Mouse (Mus musculus): ENCODE measurements around the gene Loxl3. TPM values are rescaled to one million over a fixed set of nuclear protein-coding genes. Genes with fewer than 3 reads are reported as not detected.

Gene Loxl3
- 0.47 and 0.74 TPM in 2 replicates for total RNA-seq (2017)

DNA sequence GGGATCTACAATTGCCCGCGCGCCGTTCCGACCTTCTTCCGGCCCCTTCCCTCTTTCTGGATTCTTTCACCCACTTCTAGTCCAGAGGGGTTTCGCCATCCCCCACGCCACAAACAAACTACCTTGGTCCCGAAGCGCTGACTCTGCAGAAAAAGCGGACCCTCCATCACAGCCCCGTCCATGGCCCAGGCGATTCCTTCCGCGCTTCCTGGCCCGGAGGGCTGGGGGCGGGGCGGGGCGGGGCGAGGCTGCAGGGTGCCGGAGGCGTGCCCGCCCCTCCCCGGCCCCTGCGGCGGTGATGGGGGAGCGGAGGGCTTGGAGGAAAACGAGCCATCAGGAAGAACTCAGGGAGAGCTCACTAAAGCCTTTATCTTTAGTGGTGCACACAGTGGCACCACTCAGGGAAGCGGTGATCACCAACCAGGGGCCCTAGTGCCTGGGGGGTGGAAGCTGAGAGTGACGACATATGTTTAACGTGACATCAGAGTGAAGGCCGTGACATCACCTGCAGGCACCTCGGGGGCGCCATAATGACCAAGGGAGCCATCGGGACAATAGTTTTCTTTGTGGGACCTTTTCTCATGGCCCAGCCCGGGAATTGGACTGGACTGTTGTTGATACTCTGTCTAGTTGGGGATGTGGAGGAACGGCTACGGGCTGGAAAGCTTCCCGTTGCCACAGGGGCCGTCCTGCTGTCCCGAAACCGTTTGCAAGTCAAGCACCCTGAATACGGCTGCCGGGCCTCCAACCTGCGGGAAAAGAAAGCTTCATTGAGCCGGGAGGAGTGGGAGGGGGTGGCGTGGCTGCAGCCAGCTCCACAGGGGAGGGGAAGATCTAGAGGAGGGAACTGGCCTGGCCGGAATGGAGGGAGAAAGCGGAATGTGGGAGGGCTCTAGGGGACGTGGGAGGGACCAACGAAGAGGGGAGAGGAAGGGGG is at the start of gene Loxl3, which contains the start of gene Dok1:
TSS of gene Loxl3 (plus strand) at position 925 of the 937 bp plus-strand sequence.
TSS of gene Dok1 (minus strand) at position 223 of the 937 bp plus-strand sequence.
- ATAC-seq (ENCODE audit: extremely low read depth, insufficient number of reproducible peaks, low FRiP score, poor library complexity, severe bottlenecking): peak; percentile 41

DNA sequence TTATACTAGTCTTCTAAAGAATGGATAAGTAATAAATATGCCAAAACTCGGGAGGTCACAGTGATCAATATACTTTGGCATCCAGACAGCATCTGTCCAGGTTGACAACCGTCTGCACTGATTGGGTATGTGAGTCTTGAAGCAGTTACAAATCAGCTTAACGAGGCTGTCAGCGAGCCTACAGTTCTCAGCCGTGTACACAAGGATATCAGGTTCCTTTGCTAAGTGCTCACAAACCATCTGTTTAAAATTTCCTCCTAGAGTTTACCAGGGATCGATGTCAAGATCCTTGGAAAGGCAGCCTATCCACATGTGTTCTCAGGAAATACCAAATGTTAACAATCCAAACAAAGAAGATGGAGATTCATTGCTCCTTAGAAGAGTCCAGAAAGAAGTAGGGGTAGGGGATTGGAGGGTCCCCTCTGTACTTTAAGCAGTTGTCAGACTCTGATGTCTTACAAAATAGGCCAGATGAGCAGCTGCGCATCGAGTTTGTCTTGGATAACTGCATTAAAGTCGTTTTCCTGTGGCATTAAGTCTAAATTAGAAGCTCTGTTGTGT is 46.5 kb upstream of the Loxl3 start:
- no peak for ATAC-seq (ENCODE audit: extremely low read depth, insufficient number of reproducible peaks, low FRiP score, poor library complexity, severe bottlenecking)

DNA sequence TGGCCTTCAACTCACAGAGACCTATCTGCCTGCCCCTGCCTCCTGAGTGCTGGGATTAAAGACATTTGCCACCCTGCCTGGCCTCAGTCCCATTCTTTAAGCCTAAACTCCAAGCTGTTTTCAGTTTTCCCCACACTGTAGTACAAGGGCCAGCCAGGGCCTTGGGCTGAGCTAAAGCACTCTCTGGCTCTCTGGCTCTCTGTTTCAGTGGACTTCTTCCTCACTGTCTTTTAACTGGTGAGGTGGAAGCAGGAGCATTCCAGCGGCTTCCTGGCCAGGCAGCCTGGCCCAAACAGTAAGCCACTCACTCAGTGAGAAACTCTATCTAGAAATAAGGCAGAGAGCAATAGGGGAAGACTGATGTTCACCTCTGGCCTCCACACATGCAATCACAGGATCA is 40.3 kb upstream of the Loxl3 start:
- ATAC-seq (ENCODE audit: extremely low read depth, insufficient number of reproducible peaks, low FRiP score, poor library complexity, severe bottlenecking): no peak

DNA sequence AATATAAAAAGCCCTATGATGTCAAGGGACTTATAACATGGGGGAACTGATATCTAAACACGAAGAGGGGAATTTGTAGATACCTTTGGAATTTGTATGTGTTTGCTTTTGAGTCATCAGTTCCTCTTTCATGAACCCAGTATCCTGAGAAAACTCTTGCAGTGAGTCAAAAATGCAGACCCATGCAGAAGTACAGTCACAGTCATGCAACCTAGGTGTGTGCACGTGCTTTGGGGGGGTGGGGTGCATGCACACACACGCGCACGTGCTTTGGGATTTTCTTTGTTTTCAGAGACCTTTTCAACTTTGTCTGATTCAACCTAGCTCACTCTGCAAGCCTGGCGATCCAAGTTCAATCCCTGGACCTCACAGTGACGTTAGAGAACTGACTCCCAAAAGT is 39.6 kb upstream of the Loxl3 start:
- no peak for ATAC-seq (ENCODE audit: extremely low read depth, insufficient number of reproducible peaks, low FRiP score, poor library complexity, severe bottlenecking)

DNA sequence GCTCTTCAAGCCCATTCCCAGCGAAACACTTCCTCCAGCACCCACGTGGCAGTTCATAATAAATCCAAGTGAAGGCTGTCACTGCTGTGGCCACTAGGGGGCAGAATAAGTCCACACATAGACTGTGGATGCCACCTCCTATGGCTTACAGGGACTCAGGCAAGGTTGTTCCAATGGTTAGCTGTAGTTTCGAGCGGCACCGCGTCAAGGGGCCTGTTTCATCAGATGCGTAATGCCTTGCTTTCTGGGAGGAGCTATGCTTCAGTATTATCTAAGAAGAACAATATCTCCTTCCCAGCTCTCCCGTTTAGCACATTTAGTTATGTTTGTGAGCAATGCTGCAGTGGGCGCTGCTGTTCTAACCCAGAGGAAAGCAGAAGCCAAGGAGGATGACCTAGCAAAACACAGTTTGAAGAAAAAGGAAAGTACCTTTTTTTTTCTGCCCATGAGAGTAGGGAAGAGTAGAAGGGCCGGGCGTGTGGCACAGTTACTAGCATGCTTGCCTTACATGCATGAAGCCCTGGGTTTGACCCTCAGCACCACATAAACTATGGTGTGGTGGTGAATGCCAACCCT is 37.1 kb upstream of the Loxl3 start:
- peak; percentile 96 for ATAC-seq (ENCODE audit: extremely low read depth, insufficient number of reproducible peaks, low FRiP score, poor library complexity, severe bottlenecking)

DNA sequence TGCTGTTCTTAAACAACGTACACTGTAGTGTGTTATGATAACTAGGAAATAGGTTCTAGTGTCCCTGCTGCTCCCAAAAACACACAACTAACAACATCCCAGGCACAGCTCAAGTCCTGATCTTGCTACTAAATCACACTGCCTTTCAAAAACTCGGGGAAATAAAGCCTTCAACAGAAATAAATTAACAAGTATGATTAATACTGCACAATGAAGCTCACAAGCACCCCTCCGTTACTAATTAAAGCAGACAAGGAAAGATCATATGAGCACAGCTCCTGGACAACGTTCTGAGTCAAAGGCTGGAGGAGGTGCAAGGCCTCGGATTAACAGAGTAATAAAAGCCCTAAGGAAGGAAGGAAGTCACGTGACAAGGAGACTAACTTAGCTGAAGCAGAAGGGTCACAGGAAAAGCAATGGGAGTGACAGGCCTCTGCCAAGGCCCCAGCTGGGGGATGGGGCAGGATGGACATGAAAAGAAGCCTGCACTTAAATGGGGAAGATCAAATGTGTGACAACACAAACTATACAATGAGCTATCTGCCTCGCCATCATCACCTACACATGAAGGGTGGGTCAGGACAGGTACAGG is 36.4 kb upstream of the Loxl3 start:
- no peak for ATAC-seq (ENCODE audit: extremely low read depth, insufficient number of reproducible peaks, low FRiP score, poor library complexity, severe bottlenecking)

DNA sequence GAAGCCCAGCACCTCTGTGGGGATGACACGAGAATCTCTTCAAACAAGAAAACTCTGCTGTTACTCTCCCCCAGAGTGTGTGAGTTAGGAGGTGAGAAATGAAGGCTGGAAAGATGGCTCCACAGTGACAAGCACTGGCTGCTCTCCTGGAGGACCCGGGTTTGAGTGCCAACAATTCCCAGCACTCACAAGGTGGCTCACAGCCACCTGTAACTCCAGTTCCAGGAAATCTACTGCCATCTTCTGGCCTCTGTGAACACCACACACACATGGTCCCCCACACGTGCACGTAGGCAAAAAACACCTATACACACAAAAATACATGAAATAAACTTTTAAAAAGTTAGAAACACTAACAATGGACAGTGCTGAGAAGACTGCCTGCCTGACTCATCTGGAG is 35.6 kb upstream of the Loxl3 start:
- ATAC-seq (ENCODE audit: extremely low read depth, insufficient number of reproducible peaks, low FRiP score, poor library complexity, severe bottlenecking): no peak

DNA sequence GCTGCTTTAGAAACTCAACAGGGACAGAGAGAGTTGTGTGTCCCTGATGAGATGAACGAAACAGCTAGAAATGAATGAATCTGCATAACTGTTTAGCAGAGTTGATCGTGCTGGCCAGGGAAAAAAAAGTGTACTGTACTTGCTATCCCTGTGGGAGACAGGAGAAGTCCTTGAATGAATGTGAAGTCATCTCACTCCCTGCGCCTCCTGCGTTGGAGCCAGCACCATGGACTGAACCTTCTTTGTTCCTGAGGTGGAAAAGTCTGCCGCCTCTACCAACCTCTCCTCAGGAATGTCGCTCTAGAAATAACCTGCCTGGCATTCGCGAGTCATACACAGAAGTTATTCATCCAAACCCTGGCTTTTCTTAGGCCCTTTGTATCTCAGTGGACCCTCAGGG is 34.0 kb upstream of the Loxl3 start:
- ATAC-seq (ENCODE audit: extremely low read depth, insufficient number of reproducible peaks, low FRiP score, poor library complexity, severe bottlenecking): no peak

DNA sequence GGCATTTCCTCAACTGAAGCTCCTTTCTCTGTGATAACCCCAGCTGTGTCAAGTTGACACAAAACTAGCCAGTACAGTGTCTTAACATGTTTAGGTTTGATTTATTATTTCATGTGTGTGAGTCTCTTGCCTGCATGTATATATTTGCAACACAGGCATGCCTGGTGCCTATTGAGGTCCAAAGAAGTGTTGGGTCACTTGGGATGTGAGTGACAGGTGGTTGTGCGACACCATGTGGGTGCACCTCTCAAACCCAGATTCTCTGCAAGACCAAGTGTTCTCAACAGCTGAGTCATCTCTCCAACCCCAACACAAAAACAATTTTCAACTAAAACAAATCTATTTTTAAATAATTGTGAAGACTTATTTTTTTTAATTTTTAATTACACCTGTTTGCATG is 30.9 kb upstream of the Loxl3 start:
- no peak for ATAC-seq (ENCODE audit: extremely low read depth, insufficient number of reproducible peaks, low FRiP score, poor library complexity, severe bottlenecking)

DNA sequence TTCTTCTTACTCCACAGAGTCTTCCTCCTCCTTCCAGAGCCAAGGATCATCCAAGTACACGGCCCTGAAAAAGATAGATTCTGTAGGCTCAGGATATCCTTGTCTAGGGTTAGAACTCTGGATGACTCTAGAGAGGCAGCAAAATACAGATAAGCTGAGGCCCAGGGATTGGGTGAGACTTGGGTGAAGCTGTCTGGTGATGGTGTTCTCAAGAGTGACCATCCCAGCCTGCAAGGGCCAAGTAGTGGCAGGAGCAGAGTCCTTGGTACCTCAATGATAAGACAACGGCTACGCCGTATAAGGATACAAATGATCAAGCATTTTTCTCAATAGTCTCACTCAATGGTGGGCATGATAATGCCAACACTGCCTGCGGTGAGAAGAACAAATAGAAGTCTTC is 30.1 kb upstream of the Loxl3 start:
- no peak for ATAC-seq (ENCODE audit: extremely low read depth, insufficient number of reproducible peaks, low FRiP score, poor library complexity, severe bottlenecking)

DNA sequence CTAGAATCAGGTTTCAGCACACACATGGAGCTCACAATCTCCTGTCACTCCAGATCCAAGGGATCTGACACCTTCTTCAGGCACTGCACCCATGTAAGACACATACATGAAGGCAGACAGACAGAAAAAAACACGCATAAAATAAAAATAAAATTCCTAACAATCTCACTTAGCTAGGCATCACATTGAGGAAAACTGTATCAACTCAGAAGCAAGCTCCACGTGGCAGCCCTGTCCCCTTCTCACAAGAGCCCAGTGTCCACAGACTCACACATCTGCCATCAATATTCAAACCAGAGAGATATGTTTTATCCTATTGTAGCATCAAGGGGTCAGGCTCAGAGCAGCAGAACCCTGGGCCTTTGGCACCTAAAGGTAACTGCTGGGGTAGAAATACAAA is 29.7 kb upstream of the Loxl3 start:
- no peak for ATAC-seq (ENCODE audit: extremely low read depth, insufficient number of reproducible peaks, low FRiP score, poor library complexity, severe bottlenecking)

DNA sequence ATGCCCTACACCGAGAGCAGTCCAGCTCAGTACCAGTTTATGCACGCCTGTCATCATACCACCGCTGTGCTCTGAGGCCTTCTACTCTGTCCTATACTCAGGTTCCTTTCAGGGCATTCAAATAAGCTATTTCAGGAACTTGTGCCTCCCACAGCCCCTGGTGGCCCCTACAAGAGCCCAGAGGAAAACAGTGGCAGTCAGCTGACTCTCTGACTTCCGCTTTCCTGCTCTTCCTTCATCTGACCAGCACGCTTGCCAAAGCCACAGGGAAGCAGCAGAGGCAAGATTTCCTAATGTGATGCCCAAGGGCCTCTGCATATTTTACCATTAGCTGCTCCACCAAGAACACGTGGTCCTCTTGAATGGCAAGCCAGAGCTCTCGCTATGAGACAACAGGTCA is 29.1 kb upstream of the Loxl3 start:
- ATAC-seq (ENCODE audit: extremely low read depth, insufficient number of reproducible peaks, low FRiP score, poor library complexity, severe bottlenecking): peak; percentile 80

DNA sequence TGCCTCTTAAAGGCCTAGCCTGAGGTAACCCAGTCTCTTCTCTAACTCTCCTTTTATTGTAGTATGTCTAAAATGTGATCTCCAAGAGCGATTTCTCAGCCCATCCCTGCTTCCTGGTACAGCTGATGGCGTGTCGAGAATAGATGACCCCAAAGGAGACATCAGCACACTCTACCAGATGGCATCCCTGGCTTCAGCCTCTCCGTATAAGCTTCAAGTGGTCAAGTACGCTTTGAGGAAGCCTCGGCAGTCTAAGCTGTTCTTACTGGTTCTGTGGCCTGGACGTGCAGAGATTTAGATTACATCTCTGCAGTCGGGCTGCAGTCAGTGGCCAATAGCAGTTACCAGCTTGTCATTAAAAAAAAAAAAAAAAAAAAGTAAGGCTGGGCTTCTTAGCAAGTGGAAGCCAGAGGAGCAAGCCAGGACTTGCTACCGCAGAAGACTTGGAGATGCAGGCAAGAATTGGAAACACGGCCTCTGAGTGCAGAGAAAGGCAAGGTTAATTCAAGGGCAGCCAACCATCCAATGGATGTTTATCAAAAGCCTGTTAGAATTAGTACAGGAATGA is 28.4 kb upstream of the Loxl3 start:
- no peak for ATAC-seq (ENCODE audit: extremely low read depth, insufficient number of reproducible peaks, low FRiP score, poor library complexity, severe bottlenecking)

DNA sequence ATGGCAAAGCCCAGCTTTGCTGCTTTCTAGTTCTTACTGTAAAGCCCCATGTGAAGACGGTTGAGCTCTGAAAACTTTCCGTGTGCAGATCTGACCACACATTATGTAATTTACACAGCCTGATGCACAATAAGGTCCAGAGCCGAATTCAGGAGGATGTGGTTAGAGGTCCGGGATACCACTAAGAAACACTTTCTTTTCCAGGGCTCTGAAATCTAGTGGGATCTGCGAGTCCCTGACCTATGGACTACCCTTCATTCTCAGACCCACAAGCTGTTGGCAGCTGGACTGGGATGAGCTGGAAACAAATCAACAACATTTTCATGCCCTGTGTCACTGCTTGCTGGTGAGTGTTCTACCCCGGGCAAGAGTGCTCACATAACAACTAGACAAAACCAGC is 27.9 kb upstream of the Loxl3 start:
- no peak for ATAC-seq (ENCODE audit: extremely low read depth, insufficient number of reproducible peaks, low FRiP score, poor library complexity, severe bottlenecking)

DNA sequence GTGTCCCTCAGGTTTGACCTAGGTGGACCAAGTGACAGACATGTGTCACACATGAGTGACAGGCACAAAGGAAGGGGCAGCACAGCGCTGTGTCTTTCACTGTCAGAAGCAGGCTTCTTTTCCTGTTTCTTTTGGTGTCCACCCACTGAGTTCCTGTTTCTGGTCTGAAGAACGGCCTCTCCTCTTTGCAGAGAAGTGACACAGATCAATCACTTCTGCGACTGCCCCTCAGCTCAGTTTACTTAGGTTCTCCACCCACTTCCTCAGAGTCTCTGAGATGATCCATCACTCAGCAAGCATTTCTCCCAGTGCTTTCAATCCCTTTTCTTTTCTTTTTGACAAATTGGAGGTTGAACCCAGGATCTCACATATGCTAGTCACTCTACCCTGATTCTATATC is 25.3 kb upstream of the Loxl3 start:
- ATAC-seq (ENCODE audit: extremely low read depth, insufficient number of reproducible peaks, low FRiP score, poor library complexity, severe bottlenecking): peak; percentile 38; the same call in 1 of the 2 replicates

DNA sequence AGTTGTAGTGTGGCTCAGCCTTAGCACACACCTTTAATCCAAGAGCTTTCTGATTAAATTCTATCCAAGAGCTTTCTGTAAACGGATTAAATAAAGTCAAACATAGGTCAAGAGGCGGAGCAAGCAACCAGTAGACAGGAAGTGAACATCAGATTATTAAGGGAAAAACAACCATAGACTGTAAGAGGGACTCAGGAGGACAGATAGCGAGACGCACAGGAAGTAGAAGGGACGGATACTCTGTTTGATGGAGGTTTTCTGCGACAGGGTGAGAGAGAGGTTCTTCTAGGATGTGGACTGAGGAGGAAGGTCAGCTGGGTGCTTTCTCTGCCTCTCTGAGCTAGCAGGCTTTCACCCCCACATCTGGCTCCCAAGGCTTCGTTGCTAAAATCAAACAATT is 24.0 kb upstream of the Loxl3 start:
- no peak for ATAC-seq (ENCODE audit: extremely low read depth, insufficient number of reproducible peaks, low FRiP score, poor library complexity, severe bottlenecking)

DNA sequence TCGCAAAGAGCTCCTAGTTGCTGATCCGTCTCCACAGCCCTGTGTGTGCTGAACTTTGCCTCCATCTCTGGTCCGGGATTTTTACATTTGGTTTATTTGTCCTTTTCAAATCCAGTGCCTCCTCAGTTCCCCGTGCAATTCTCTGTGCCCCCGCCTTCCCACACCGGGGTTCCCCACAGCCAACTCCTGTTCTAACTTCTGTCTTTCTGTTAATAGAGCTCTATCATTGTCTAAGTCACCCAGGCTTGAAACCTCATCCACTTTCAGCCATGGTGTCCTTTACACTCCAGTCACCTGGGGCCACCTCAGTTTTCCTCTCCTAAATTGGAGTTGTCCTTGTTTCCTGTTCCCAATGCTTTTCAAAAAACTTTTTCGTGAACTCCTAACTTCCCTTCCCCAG is 22.7 kb upstream of the Loxl3 start:
- ATAC-seq (ENCODE audit: extremely low read depth, insufficient number of reproducible peaks, low FRiP score, poor library complexity, severe bottlenecking): no peak

DNA sequence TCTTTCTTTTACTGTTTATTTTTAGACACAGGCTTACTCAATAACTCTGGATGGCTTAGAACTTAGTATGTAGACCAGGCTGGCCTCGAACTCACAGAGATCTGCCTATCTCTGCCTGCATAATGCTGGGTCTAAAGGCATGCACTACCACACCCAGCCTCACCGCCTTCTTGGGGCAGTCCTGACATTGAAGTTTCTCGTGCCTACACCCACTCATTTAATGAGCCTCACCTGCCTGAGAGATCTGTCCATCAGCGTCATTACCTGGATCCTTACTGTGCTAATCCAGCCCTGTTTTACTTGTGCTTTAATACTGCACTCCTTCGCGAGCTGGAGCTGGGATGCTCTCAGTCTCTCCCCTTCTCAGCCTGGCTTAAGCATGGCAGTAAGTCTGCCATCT is 22.2 kb upstream of the Loxl3 start:
- ATAC-seq (ENCODE audit: extremely low read depth, insufficient number of reproducible peaks, low FRiP score, poor library complexity, severe bottlenecking): no peak

DNA sequence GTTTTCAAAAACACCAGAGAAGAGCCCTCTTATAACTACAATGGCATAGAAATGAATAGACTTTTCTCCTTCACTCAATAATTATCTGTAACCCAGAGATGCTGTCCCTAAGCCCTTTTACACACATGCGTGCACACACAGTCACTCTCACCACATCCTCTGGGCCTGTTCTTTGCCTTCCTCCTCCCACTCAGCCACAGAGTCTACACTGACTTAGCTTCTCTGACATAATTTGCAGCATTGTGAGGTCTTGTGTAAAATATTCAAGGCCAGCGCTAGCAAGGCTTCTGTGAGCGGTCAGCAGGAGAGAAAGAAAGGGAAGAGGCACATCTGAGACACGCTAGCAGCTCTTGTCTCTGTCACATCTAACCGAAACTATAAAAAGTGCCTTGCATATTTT is 20.5 kb upstream of the Loxl3 start:
- ATAC-seq (ENCODE audit: extremely low read depth, insufficient number of reproducible peaks, low FRiP score, poor library complexity, severe bottlenecking): peak; percentile 62; the same call in 1 of the 2 replicates

Data from neutrophil, adult 5-6 weeks (primary cell).